Mouse (Mus musculus) liver, embryonic 14.5 days (tissue): ENCODE measurements around the gene Igflr1.

Experiments
- CTCF ChIP-seq: IDR thresholded peaks from 2 replicates; pipeline ENCODE4 v1.5.1; 2016; ENCODE audit warnings: antibody characterized with exemption, low read depth, control low read depth
- EP300 ChIP-seq: IDR thresholded peaks from 2 replicates; pipeline ENCODE4 v1.6.1; 2016; ENCODE audit warnings: antibody characterized with exemption, low read depth

DNA sequence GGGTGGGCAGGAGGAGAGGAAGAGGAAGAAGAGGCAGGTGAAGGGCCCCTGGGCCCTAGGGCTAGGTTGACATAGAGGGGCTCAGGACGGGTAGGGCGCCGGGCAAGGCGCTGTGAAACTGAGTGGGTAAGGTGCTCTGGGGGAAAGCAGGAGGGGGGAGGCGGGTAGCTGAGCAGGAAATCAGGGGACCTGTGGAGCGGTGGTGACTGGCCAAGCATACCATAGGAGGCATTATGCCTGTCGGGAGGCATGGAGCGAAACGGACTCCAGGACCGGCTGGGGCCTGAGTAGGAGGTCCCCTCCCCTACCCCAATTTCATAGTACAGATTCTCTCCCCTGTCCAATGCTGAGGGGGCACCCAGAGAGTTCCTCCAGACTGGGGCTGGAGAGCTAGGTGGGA is 42.4 kb upstream of the Igflr1 start:
- TF ChIP-seq CTCF, result no peak
- no peak for TF ChIP-seq EP300
